Mouse (Mus musculus) olfactory bulb, adult 2 months (tissue): ENCODE measurements at regions not wholly inside any gene's neighbourhood (a gene's known extent, or its start where the extent isn't known, plus 50 kb on each side); places are given as distances from the start of the nearest gene placed in this dataset.

Experiments
- CTCF ChIP-seq: fragments of 200-500 bp; IDR thresholded peaks from 2 replicates; pipeline ENCODE4 v1.5.1; 2012; ENCODE audit warnings: low read depth, mild to moderate bottlenecking, low read length, moderate library complexity; ENCODE audit not compliant: insufficient read depth
- POLR2A ChIP-seq: fragments of 200-500 bp; IDR thresholded peaks from 2 replicates; pipeline ENCODE4 v1.6.1; 2012; ENCODE audit warnings: mild to moderate bottlenecking, low read depth, low read length, moderate library complexity; ENCODE audit not compliant: insufficient read depth

- TF ChIP-seq CTCF (no peak), POLR2A (no peak)
Measured at GRCm38 (mm10) chr6:66361130-66361529, 174.1 kb upstream of the Mad2l1 start.
